Mouse (Mus musculus) heart, postnatal 0 days (tissue): ENCODE measurements around the gene S100a16. TPM values are rescaled to one million over a fixed set of nuclear protein-coding genes. Genes with fewer than 3 reads are reported as not detected.

Experiments
- ATAC-seq: fragments of 200-750 bp; cut with Nextera tagmentation; 2 replicates; pipeline ENCODE4 v1.8.0; 2017; ENCODE audit warnings: low read depth, moderate number of reproducible peaks, moderate library complexity; ENCODE audit not compliant: insufficient read depth
- DNase-seq: peaks from one replicate; pipeline ENCODE4 v3.0.0-alpha.2; 2016; ENCODE audit warnings: low spot score
- H3K27ac ChIP-seq: fragments of 300-500 bp; sonication (generic); 2 replicates; pipeline ENCODE4 v1.5.1; 2014; ENCODE audit warnings: low read depth, mild to moderate bottlenecking
- H3K27me3 ChIP-seq: fragments of 300-500 bp; sonication (generic); 2 replicates; pipeline ENCODE4 v1.6.1; 2014; ENCODE audit warnings: low read length, mixed read lengths; ENCODE audit not compliant: control insufficient read depth, insufficient read depth
- H3K36me3 ChIP-seq: fragments of 300-500 bp; sonication (generic); replicated peaks from 2 replicates; pipeline ENCODE4 v1.6.1; 2014; ENCODE audit warnings: low read length, mixed read lengths; ENCODE audit not compliant: control insufficient read depth, insufficient read depth
- H3K4me1 ChIP-seq: fragments of 300-500 bp; sonication (generic); 2 replicates; pipeline ENCODE4 v1.6.1; 2014; ENCODE audit warnings: antibody characterized with exemption; ENCODE audit not compliant: control insufficient read depth, insufficient read depth
- H3K4me2 ChIP-seq: fragments of 300-500 bp; sonication (generic); 2 replicates; pipeline ENCODE4 v1.6.1; 2014; ENCODE audit warnings: low read depth, mild to moderate bottlenecking, low read length, moderate library complexity
- H3K4me3 ChIP-seq: fragments of 300-500 bp; sonication (generic); 2 replicates; pipeline ENCODE4 v1.5.1; 2014; ENCODE audit warnings: low read depth, low read length
- H3K9ac ChIP-seq: fragments of 300-500 bp; sonication (generic); replicated peaks from 2 replicates; pipeline ENCODE4 v1.6.1; 2014; ENCODE audit warnings: low read depth, low read length, mixed read lengths
- H3K9me3 ChIP-seq: fragments of 300-500 bp; sonication (generic); replicated peaks from 2 replicates; pipeline ENCODE4 v1.6.1; 2016; ENCODE audit warnings: low read length; ENCODE audit not compliant: control insufficient read depth
- CTCF ChIP-seq: IDR thresholded peaks from 2 replicates; pipeline ENCODE4 v1.5.1; 2016; ENCODE audit warnings: antibody characterized with exemption, control low read depth, low read depth
- EP300 ChIP-seq: IDR thresholded peaks from 2 replicates; pipeline ENCODE4 v1.6.1; 2016; ENCODE audit warnings: antibody characterized with exemption, low read depth
- WGBS: fragments of 180-500 bp; shearing (Covaris S2); extraction: QIAGEN DNeasy Blood & Tissue Kit; methylation state at CpG from one replicate; pipeline ENCODE4 v1.1.7; 2014; 5-methylcytosine and 5-hydroxymethylcytosine counted together
- polyA plus RNA-seq: library from polyadenylated mRNA; unstranded; fragments of >200 nt; fragmentation: Nextera tagmentation; extraction: Ambion mirVana; gene quantifications from 2 replicates; pipeline ENCODE4 v1.2.1, GENCODE M21; 2015
- total RNA-seq: library from RNA; depleted of rRNA; stranded (reverse); fragments of >200 nt; gene quantifications from 2 replicates; pipeline ENCODE4 v1.2.3, GENCODE M21; 2014; ENCODE audit warnings: low replicate concordance; rRNA removed

Gene S100a16
- total RNA-seq (131 and 139 TPM in 2 replicates), polyA plus RNA-seq (89.8 and 95.6 TPM in 2 replicates)

- H3K9me3 ChIP-seq: no peaks in the 10 kb centered on the region
- no peak for TF ChIP-seq EP300
- TF ChIP-seq CTCF: no peak
- H3K4me1 ChIP-seq: 0 out of 2 replicates have a peak, but pooled peaks cover 4% of the 10 kb centered on the region
- H3K4me2 ChIP-seq: peak within 1 kb of the TSS; percentile 51
- H3K27me3 ChIP-seq: no peaks in the 10 kb centered on the region
- H3K27ac ChIP-seq: peak within 1 kb of the TSS; percentile 50; the same call in 1 of the 2 replicates
- peak within 1 kb of the TSS; percentile 33 for H3K4me3 ChIP-seq
- WGBS: 43% methylated on average over 10 of the region's 10 CpGs
- DNase-seq (peak; percentile 66), ATAC-seq (peak; percentile 85)
- no peaks in the 10 kb centered on the region for H3K36me3 ChIP-seq
- H3K9ac ChIP-seq: peak within 1 kb of the TSS; percentile 42
Observed at GRCm38 (mm10) chr3:90537141-90537904, at the start of gene S100a16. Gene S100a16, plus strand, starts transcription at chr3:90537254.

GRCm38 (mm10) chr3:90488576-90488975 is 48.5 kb upstream of the S100a16 start:
- no peak overlapping the region for H3K27ac ChIP-seq
- peaks cover 52% of the 10 kb centered on the region for H3K36me3 ChIP-seq
- no peak overlapping the region for H3K4me3 ChIP-seq
- 87% methylated on average over 6 of the region's 6 CpGs for WGBS
- H3K9me3 ChIP-seq: no peaks in the 10 kb centered on the region
- ATAC-seq (no peak), DNase-seq (no peak)
- H3K9ac ChIP-seq: no peak overlapping the region
- peaks cover 7% of the 10 kb centered on the region for H3K4me1 ChIP-seq
- no peaks in the 10 kb centered on the region for H3K27me3 ChIP-seq
- no peak overlapping the region for H3K4me2 ChIP-seq
- TF ChIP-seq EP300 (no peak), CTCF (no peak)

- no peaks in the 10 kb centered on the region for H3K27me3 ChIP-seq
- peak; percentile 84 for TF ChIP-seq EP300
- TF ChIP-seq CTCF: peak; percentile 92
- H3K9me3 ChIP-seq: no peaks in the 10 kb centered on the region
- under 1% methylated on average over 37 of the region's 37 CpGs for WGBS
- peak within 1 kb of the TSS; percentile 82 for H3K27ac ChIP-seq
- DNase-seq: peak; percentile 97
- H3K4me2 ChIP-seq: peak within 1 kb of the TSS; percentile 82
- ATAC-seq: peak; percentile 99
- H3K9ac ChIP-seq: peak within 1 kb of the TSS; percentile 83
- H3K4me3 ChIP-seq: peak within 1 kb of the TSS; percentile 95
- H3K4me1 ChIP-seq: peaks cover 7% of the 10 kb centered on the region
- H3K36me3 ChIP-seq: peaks cover 34% of the 10 kb centered on the region
Observed at GRCm38 (mm10) chr3:90490696-90491256, 46.3 kb upstream of the S100a16 start, which contains the start of gene Snapin. Gene Snapin, minus strand, starts transcription at chr3:90491033.

GRCm38 (mm10) chr3:90491350-90491749 is 45.7 kb upstream of the S100a16 start:
- H3K4me2 ChIP-seq: no peak overlapping the region
- no peak overlapping the region for H3K27ac ChIP-seq
- H3K36me3 ChIP-seq: peaks cover 34% of the 10 kb centered on the region
- no peaks in the 10 kb centered on the region for H3K27me3 ChIP-seq
- DNase-seq (no peak), ATAC-seq (no peak)
- H3K4me1 ChIP-seq: peaks cover 7% of the 10 kb centered on the region
- TF ChIP-seq EP300 (no peak), CTCF (peak; percentile 48)
- H3K9ac ChIP-seq: no peak overlapping the region
- no peaks in the 10 kb centered on the region for H3K9me3 ChIP-seq
- no peak overlapping the region for H3K4me3 ChIP-seq
- 44% methylated on average over 2 of the region's 2 CpGs for WGBS

- DNase-seq: no peak
- H3K36me3 ChIP-seq: peaks cover 37% of the 10 kb centered on the region
- 65% methylated on average over 4 of the region's 4 CpGs for WGBS
- H3K27me3 ChIP-seq: no peaks in the 10 kb centered on the region
- H3K4me3 ChIP-seq: no peak overlapping the region
- H3K9ac ChIP-seq: no peak overlapping the region
- peaks cover 7% of the 10 kb centered on the region for H3K4me1 ChIP-seq
- H3K27ac ChIP-seq: no peak overlapping the region
- H3K4me2 ChIP-seq: no peak overlapping the region
- ATAC-seq: no peak
- TF ChIP-seq EP300 (no peak), CTCF (no peak)
- no peaks in the 10 kb centered on the region for H3K9me3 ChIP-seq
Observed at GRCm38 (mm10) chr3:90493831-90494540, 43.1 kb upstream of the S100a16 start.
